Mouse (Mus musculus) E14TG2a.4 (cell line): ENCODE data around the gene Rab12.
A peak's percentile ranks its signal among the peaks of the same experiment; 100 is the strongest.

ENCODE experiments used
- CTCF ChIP-seq: conservative IDR thresholded peaks from 2 replicates; pipeline ENCODE4 v1.5.1; 2014; ENCODE audit warnings: low read length
- NANOG ChIP-seq: IDR thresholded peaks from 2 replicates; pipeline ENCODE4 v1.6.1; 2014; ENCODE audit warnings: borderline replicate concordance, low read length, mixed read lengths
- POU5F1 ChIP-seq: IDR thresholded peaks from 2 replicates; pipeline ENCODE4 v1.6.1; 2014; ENCODE audit warnings: low read length, borderline replicate concordance

GRCm38 (mm10) chr17:66451143-66451542, 68.4 kb downstream of the Rab12 start:
- TF ChIP-seq CTCF (peak; percentile 72), NANOG (no peak), POU5F1 (no peak)
